In the genomic region with DNA sequence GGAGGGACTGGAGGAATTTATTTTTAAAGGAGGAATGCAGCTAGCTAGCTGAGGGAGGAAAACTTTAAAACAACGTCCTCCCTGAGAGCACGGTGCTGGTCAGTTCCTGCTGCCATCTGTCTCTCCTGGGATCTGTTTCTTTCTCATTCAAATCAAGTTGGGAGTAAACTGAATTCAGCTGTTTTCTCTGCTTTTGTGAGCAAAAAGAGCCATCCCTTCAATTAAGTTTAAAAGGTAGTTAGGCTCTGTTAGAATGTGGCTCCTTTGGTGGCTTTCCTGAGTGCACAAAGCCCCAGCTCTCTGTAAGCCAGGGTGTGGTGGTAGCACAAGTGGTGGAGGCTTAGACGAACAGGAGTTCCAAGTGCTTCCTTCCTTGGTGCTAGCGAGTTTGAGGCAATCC, we compare ENCODE assay signal across 10 mouse cellular contexts. TPM values are rescaled to one million over a fixed set of nuclear protein-coding genes. Genes with fewer than 3 reads are reported as not detected.
DNase-seq lines count a peak whose midpoint lies in the region; ATAC-seq and TF ChIP-seq lines count a peak whose summit lies in the region.
"Had no signal": no experiment of that assay in that cellular context is flagged by ENCODE, and none has a peak within 500 bp of the region (broad histone marks: within the 10 kb centered on the region; RNA-seq: fewer than 3 reads in every experiment).

No protein-coding gene starts in this region.

- H3K4me2 ChIP-seq in lung, embryonic 15.5 days = 0 out of 2 replicates have a peak overlapping the region, but pooled peaks have one; percentile 77
- H3K4me2 ChIP-seq in hindbrain, postnatal 0 days (ENCODE audit: low read depth, low read length) = peak overlapping the region; percentile 93
- H3K4me2 ChIP-seq: limb, embryonic 12.5 days had no signal

- no peaks in the 10 kb centered on the region for H3K36me3 ChIP-seq in lung, embryonic 15.5 days
- H3K36me3 ChIP-seq in hindbrain, postnatal 0 days (ENCODE audit: insufficient read depth, low read length) = no peaks in the 10 kb centered on the region

- no peak for TF ChIP-seq POLR2A in embryonic fibroblast, embryonic 13.5 days (IDR thresholded peaks at IDR 0.05; ENCODE audit: low read depth, low read length)

- H3K27ac ChIP-seq in lung, embryonic 15.5 days = no peak overlapping the region; the same call in 1 of the 2 replicates
- H3K27ac ChIP-seq in embryonic fibroblast, embryonic 13.5 days (ENCODE audit: insufficient read depth, low read length) = peak overlapping the region; percentile 17; the same call in 1 of the 2 replicates
- peak overlapping the region; percentile 37 for H3K27ac ChIP-seq in hindbrain, postnatal 0 days
- H3K27ac ChIP-seq: limb, embryonic 12.5 days had no signal

- H3K9me3 ChIP-seq in lung, embryonic 15.5 days = no peaks in the 10 kb centered on the region
- H3K9me3 ChIP-seq in hindbrain, postnatal 0 days (ENCODE audit: low read length) = no peaks in the 10 kb centered on the region
- H3K9me3 ChIP-seq: limb, embryonic 12.5 days had no signal

- peaks cover 24% of the 10 kb centered on the region for H3K4me1 ChIP-seq in lung, embryonic 15.5 days
- H3K4me1 ChIP-seq in embryonic fibroblast, embryonic 13.5 days (ENCODE audit: control insufficient read depth, insufficient read depth, low read length) = peaks cover 4% of the 10 kb centered on the region
- 0 out of 2 replicates have a peak, but pooled peaks cover 13% of the 10 kb centered on the region for H3K4me1 ChIP-seq in hindbrain, postnatal 0 days (ENCODE audit: insufficient read depth, low read length)

- H3K4me3 ChIP-seq in lung, embryonic 15.5 days = no peak overlapping the region
- H3K4me3 ChIP-seq in embryonic fibroblast, embryonic 13.5 days (ENCODE audit: insufficient read depth, low read length) = 0 out of 2 replicates have a peak overlapping the region, but pooled peaks have one; percentile 21
- H3K4me3 ChIP-seq in hindbrain, postnatal 0 days (ENCODE audit: low read length) = no peak overlapping the region; the same call in 1 of the 2 replicates
- H3K4me3 ChIP-seq: limb, embryonic 12.5 days had no signal

- no peak overlapping the region for H3K9ac ChIP-seq in lung, embryonic 15.5 days
- no peak overlapping the region for H3K9ac ChIP-seq in hindbrain, postnatal 0 days (replicated peaks; ENCODE audit: low read length)
- H3K9ac ChIP-seq: limb, embryonic 12.5 days had no signal

- DNase-seq in lung, postnatal 25 days (ENCODE audit: low spot score) = no peak
- DNase-seq in hindbrain, postnatal 0 days (ENCODE audit: low spot score) = no peak
- DNase-seq in adrenal gland, adult 8-10 months = no peak
- DNase-seq in urinary bladder, postnatal 4 days (ENCODE audit: low spot score in 2 of 2) = no peak
- DNase-seq in adrenal gland, postnatal 25 days = no peak
- DNase-seq: right cerebral cortex, postnatal 14 days; thymus, postnatal 4 days had no signal

- no peak for TF ChIP-seq CTCF in embryonic fibroblast, embryonic 13.5 days (IDR thresholded peaks at IDR 0.05; ENCODE audit: borderline replicate concordance, insufficient read depth, low read length)
- TF ChIP-seq CTCF in hindbrain, postnatal 0 days (IDR thresholded peaks at IDR 0.05; ENCODE audit: low read depth) = no peak

- 26% methylated on average over 4 of the region's 4 CpGs for WGBS in lung, embryonic 15.5 days
- 21% methylated on average over 4 of the region's 4 CpGs for WGBS in hindbrain, postnatal 0 days

- no peaks in the 10 kb centered on the region for H3K27me3 ChIP-seq in lung, embryonic 15.5 days
- H3K27me3 ChIP-seq in hindbrain, postnatal 0 days (ENCODE audit: insufficient read depth, low read length) = no peaks in the 10 kb centered on the region
- H3K27me3 ChIP-seq: limb, embryonic 12.5 days had no signal

- no peak for ATAC-seq in lung, embryonic 15.5 days (ENCODE audit: borderline replicate concordance, extremely low read depth, low FRiP score, low TSS enrichment)
- no peak for ATAC-seq in hindbrain, postnatal 0 days

RNA-seq across cellular contexts. Expression of a gene that starts 2.4 kb away (rescaled TPM):
- polyA plus RNA-seq in lung, embryonic 15.5 days (2015; fragmentation: Nextera tagmentation; extraction: Ambion mirVana) = 6.7 and 7.8 TPM in 2 replicates
- 19.8 and 21.2 TPM in 2 replicates for polyA plus RNA-seq in embryonic fibroblast, embryonic 13.5 days (2011; ENCODE audit: insufficient read length, low read depth, missing spikeins)
- 45.6 and 50.0 TPM in 2 replicates for total RNA-seq in hindbrain, postnatal 0 days (2014; rRNA removed)
- 5.4 and 5.5 TPM in 2 replicates for polyA plus RNA-seq in hindbrain, postnatal 0 days (2015; fragmentation: Nextera tagmentation; extraction: Ambion mirVana)
- 10 to 100 TPM; 44.6 to 48.1 (median 47.0) TPM for total RNA-seq in adrenal gland, adult 8-10 months (2022)
- total RNA-seq in adrenal gland, postnatal 25 days (2021) = 30.6 and 53.5 TPM in 2 replicates

RNA-seq across cellular contexts. Expression of a gene that starts 42.0 kb away (rescaled TPM):
- 0.08 and 0.59 TPM in 2 replicates for polyA plus RNA-seq in lung, embryonic 15.5 days (2015; fragmentation: Nextera tagmentation; extraction: Ambion mirVana)
- not detected in 2 replicates for polyA plus RNA-seq in embryonic fibroblast, embryonic 13.5 days (2011; ENCODE audit: insufficient read length, low read depth, missing spikeins)
- not detected in 2 replicates for total RNA-seq in hindbrain, postnatal 0 days (2014; rRNA removed)
- polyA plus RNA-seq in hindbrain, postnatal 0 days (2015; fragmentation: Nextera tagmentation; extraction: Ambion mirVana) = 0.09 TPM in 1 of 2 replicates, not detected in the other
- total RNA-seq in adrenal gland, adult 8-10 months (2022) = under 1 TPM; 0.23 to 0.83 (median 0.28) TPM
- total RNA-seq in adrenal gland, postnatal 25 days (2021) = 0.27 TPM in 1 of 2 replicates, not detected in the other
